Mouse (Mus musculus) small intestine, adult 2 months (tissue): ENCODE data around the gene Actr8.
A peak's percentile ranks its signal among the peaks of the same experiment; 100 is the strongest.

Experiments
- CTCF ChIP-seq: fragments of 200-500 bp; IDR thresholded peaks from 2 replicates; pipeline ENCODE4 v1.5.1; 2012; ENCODE audit warnings: low read depth, mild to moderate bottlenecking, control low read depth, inconsistent platforms, low read length, moderate library complexity, mixed read lengths; ENCODE audit not compliant: insufficient replicate concordance, insufficient read length; ENCODE audit errors: extremely low read depth
- POLR2A ChIP-seq: fragments of 200-500 bp; IDR thresholded peaks from 2 replicates; pipeline ENCODE4 v1.6.1; 2012; ENCODE audit warnings: low read depth, mild to moderate bottlenecking, control low read depth, inconsistent platforms, low read length, moderate library complexity

DNA sequence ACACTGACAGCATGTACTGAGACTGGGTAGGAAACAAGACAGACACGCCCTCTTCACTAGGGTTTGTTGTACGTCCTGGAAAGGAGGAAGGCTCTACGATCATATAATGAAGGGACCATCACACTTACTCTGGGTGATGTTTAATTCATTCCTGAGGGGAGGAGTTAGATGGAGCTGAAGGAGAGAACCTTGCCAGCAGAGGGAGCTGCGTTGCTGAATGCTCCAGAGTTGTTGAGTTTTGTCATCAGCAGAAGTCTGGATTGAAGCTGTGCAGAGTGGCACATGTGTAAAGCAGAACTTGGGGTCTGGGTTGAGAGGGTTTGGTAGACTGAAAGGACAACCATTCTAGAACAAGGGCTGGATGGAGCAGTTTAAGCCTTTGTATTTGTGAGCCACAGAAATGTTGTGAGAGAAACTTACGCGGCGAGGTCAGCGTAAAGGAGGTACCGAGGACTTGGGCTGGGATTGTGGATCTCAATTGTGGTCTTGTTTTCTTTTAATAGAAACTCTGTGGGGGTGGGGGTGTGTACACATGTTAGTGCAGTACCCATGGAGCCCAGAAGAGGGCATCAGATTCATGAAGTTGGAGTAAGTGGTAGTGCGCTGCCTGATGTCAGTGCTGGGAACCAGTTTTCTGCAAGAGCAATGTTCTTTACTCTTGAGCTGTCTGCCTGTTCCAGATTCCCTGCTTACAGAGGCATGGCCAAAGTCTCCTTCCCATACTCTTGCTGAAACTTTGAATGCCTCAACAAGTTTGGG is 2.5 kb downstream of the Actr8 start:
- TF ChIP-seq POLR2A (no peak), CTCF (peak; percentile 41; the same call in 1 of the 2 replicates)
